ENCODE assay signal across 10 mouse cellular contexts in the genomic region with DNA sequence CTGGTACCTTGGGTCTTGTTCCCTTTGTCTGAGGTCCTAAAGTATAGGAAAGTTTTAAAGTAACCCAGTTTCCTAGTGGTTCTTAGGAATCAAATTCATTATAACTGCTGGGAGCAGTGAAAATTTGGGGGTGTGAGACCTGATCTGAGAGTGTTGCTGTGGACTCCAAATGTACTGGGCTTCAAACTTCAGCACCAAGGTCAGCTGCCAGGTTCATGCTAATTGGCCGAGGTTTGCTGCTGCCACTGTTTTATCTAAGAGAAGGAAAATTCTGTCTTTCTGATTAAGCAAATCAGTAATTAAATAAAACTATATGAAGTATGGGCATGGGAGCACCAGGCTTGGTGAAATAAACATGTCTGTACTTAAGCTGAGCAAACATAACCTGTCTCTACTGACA.
DNase-seq lines count a peak whose midpoint lies in the region; ATAC-seq and TF ChIP-seq lines count a peak whose summit lies in the region.
"Had no signal": no experiment of that assay in that cellular context is flagged by ENCODE, and none has a peak within 500 bp of the region (broad histone marks: within the 10 kb centered on the region; RNA-seq: fewer than 3 reads in every experiment).

No protein-coding gene starts in this region.

- no peaks in the 10 kb centered on the region for H3K4me1 ChIP-seq in forebrain, embryonic 11.5 days (replicated peaks; ENCODE audit: control insufficient read depth, insufficient read depth, low read length)
- H3K4me1 ChIP-seq in forebrain, embryonic 15.5 days = no peaks in the 10 kb centered on the region
- H3K4me1 ChIP-seq in lung, embryonic 14.5 days (ENCODE audit: insufficient read depth) = no peaks in the 10 kb centered on the region
- no peaks in the 10 kb centered on the region for H3K4me1 ChIP-seq in neural tube, embryonic 11.5 days (ENCODE audit: control insufficient read depth, insufficient read depth, low read length)
- H3K4me1 ChIP-seq: neural tube, embryonic 12.5 days had no signal

- no peak overlapping the region for H3K9ac ChIP-seq in forebrain, embryonic 11.5 days (ENCODE audit: low read length)
- no peak overlapping the region for H3K9ac ChIP-seq in forebrain, embryonic 15.5 days (replicated peaks)
- H3K9ac ChIP-seq in lung, embryonic 14.5 days = no peak overlapping the region
- H3K9ac ChIP-seq in neural tube, embryonic 11.5 days (ENCODE audit: low read length) = no peak overlapping the region
- H3K9ac ChIP-seq: neural tube, embryonic 12.5 days had no signal

- no peaks in the 10 kb centered on the region for H3K36me3 ChIP-seq in forebrain, embryonic 11.5 days (ENCODE audit: control insufficient read depth, insufficient read depth, low read length)
- H3K36me3 ChIP-seq in forebrain, embryonic 15.5 days = no peaks in the 10 kb centered on the region
- no peaks in the 10 kb centered on the region for H3K36me3 ChIP-seq in lung, embryonic 14.5 days (ENCODE audit: insufficient read depth)
- no peaks in the 10 kb centered on the region for H3K36me3 ChIP-seq in neural tube, embryonic 11.5 days (ENCODE audit: control insufficient read depth, insufficient read depth, low read length)
- H3K36me3 ChIP-seq: neural tube, embryonic 12.5 days had no signal

- no peak overlapping the region for H3K4me3 ChIP-seq in forebrain, embryonic 11.5 days (ENCODE audit: low read depth, low read length)
- H3K4me3 ChIP-seq in forebrain, embryonic 15.5 days = no peak overlapping the region
- no peak overlapping the region for H3K4me3 ChIP-seq in lung, embryonic 14.5 days (ENCODE audit: low read depth, low read length)
- H3K4me3 ChIP-seq in neural tube, embryonic 11.5 days (ENCODE audit: low read depth, low read length) = no peak overlapping the region
- H3K4me3 ChIP-seq: neural tube, embryonic 12.5 days had no signal

- H3K27me3 ChIP-seq in forebrain, embryonic 11.5 days (ENCODE audit: control insufficient read depth, insufficient read depth, low read length) = no peaks in the 10 kb centered on the region
- H3K27me3 ChIP-seq in forebrain, embryonic 15.5 days = no peaks in the 10 kb centered on the region
- H3K27me3 ChIP-seq in lung, embryonic 14.5 days (ENCODE audit: insufficient read depth, low read length) = no peaks in the 10 kb centered on the region
- H3K27me3 ChIP-seq in neural tube, embryonic 11.5 days (ENCODE audit: control insufficient read depth, insufficient read depth, low read length) = no peaks in the 10 kb centered on the region
- H3K27me3 ChIP-seq: neural tube, embryonic 12.5 days had no signal

- no peak for ATAC-seq in forebrain, embryonic 11.5 days (replicated peaks; ENCODE audit: low FRiP score)
- no peak for ATAC-seq in forebrain, embryonic 15.5 days (replicated peaks)
- ATAC-seq in lung, embryonic 14.5 days (ENCODE audit: insufficient read depth) = no peak
- no peak for ATAC-seq in neural tube, embryonic 11.5 days (ENCODE audit: insufficient read depth, low FRiP score, low TSS enrichment)

- H3K9me3 ChIP-seq in forebrain, embryonic 11.5 days (ENCODE audit: control insufficient read depth, low read length) = no peaks in the 10 kb centered on the region
- no peaks in the 10 kb centered on the region for H3K9me3 ChIP-seq in forebrain, embryonic 15.5 days
- no peaks in the 10 kb centered on the region for H3K9me3 ChIP-seq in lung, embryonic 14.5 days (ENCODE audit: low read depth, low read length)
- H3K9me3 ChIP-seq in neural tube, embryonic 11.5 days (ENCODE audit: control insufficient read depth, low read length) = no peaks in the 10 kb centered on the region
- H3K9me3 ChIP-seq: neural tube, embryonic 12.5 days had no signal

- 8% methylated on average over 1 of the region's 1 CpGs for WGBS in forebrain, embryonic 11.5 days
- WGBS in forebrain, embryonic 15.5 days = 9% methylated on average over 1 of the region's 1 CpGs
- 5% methylated on average over 1 of the region's 1 CpGs for WGBS in lung, embryonic 14.5 days
- 10% methylated on average over 1 of the region's 1 CpGs for WGBS in neural tube, embryonic 11.5 days

- TF ChIP-seq CTCF in lung, embryonic 14.5 days (IDR thresholded peaks at IDR 0.05; ENCODE audit: low read depth) = no peak

- H3K27ac ChIP-seq in forebrain, embryonic 11.5 days (ENCODE audit: low read depth, low read length) = no peak overlapping the region
- no peak overlapping the region for H3K27ac ChIP-seq in forebrain, embryonic 15.5 days (replicated peaks)
- H3K27ac ChIP-seq in lung, embryonic 14.5 days (ENCODE audit: low read depth) = no peak overlapping the region
- no peak overlapping the region for H3K27ac ChIP-seq in neural tube, embryonic 11.5 days (ENCODE audit: low read depth, low read length)
- H3K27ac ChIP-seq: macrophage; neural tube, embryonic 12.5 days had no signal

- DNase-seq in forebrain, embryonic 11.5 days (ENCODE audit: low spot score) = peak; percentile 57
- DNase-seq in lung, embryonic 14.5 days = peak; percentile 77
- no peak for DNase-seq in lung, postnatal 4 days
- peak; percentile 7 for DNase-seq in c-Kit-positive CD71-negative TER-119-negative erythroid progenitor cells, embryonic 14.5 days (ENCODE audit: low read depth)
- peak; percentile 19 for DNase-seq in neural tube, embryonic 11.5 days (ENCODE audit: low spot score)
- DNase-seq in spleen, adult 12 weeks (ENCODE audit: low spot score) = no peak
- no peak for DNase-seq in ovary, adult 18-20 months (ENCODE audit: low spot score)

- no peak overlapping the region for H3K4me2 ChIP-seq in forebrain, embryonic 11.5 days (ENCODE audit: low read depth, low read length, severe bottlenecking)
- no peak overlapping the region for H3K4me2 ChIP-seq in forebrain, embryonic 15.5 days (replicated peaks)
- H3K4me2 ChIP-seq in lung, embryonic 14.5 days = no peak overlapping the region
- no peak overlapping the region for H3K4me2 ChIP-seq in neural tube, embryonic 11.5 days (ENCODE audit: low read depth)
- H3K4me2 ChIP-seq: neural tube, embryonic 12.5 days had no signal

Comparison
In these comparisons a context has a peak if more than half of its experiments do, and no peak if none do; other contexts are left out.
1. DNase-seq: peak in forebrain, embryonic 11.5 days (single experiment), lung, embryonic 14.5 days (single experiment), c-Kit-positive CD71-negative TER-119-negative erythroid progenitor cells, embryonic 14.5 days (single experiment) and neural tube, embryonic 11.5 days (single experiment); none in lung, postnatal 4 days (0 of 2), spleen, adult 12 weeks (single experiment) and ovary, adult 18-20 months (single experiment).